Mouse (Mus musculus) central nervous system, embryonic 14 days (tissue): ENCODE results near the gene Tm4sf5. TPM values are rescaled to one million over a fixed set of nuclear protein-coding genes. Genes with fewer than 3 reads are reported as not detected.

ENCODE experiments used
- polyA plus RNA-seq: library from polyadenylated mRNA; depleted of rRNA; stranded (reverse); fragments of >200 nt; gene quantifications from 2 replicates; pipeline ENCODE4 v1.2.3, GENCODE M21; 2012; rRNA removed

Tm4sf5 gene
- 1.5 and 1.7 TPM in 2 replicates for polyA plus RNA-seq

DNA sequence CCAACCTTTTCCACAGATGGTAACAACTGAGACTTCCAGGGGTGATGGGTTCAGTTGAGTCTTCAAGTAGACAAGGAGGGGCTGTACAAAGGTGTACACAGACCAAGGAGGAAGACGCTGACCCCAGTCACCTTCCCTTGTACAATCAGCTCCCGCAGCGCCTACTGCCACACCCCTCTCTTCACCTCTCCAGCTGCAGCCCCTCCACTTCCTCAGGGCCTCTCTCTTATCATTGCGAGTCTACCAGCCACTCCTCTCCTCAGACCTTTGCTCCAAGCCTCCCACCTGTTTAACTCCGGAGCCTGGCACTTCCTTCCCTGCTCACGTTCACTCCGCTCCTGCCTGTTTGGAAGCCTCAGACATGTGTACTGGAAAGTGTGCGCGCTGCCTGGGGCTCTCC is at the start of gene Tm4sf5:
Gene Tm4sf5 (plus strand): TSS at position 275 of the 400 bp plus-strand sequence.

DNA sequence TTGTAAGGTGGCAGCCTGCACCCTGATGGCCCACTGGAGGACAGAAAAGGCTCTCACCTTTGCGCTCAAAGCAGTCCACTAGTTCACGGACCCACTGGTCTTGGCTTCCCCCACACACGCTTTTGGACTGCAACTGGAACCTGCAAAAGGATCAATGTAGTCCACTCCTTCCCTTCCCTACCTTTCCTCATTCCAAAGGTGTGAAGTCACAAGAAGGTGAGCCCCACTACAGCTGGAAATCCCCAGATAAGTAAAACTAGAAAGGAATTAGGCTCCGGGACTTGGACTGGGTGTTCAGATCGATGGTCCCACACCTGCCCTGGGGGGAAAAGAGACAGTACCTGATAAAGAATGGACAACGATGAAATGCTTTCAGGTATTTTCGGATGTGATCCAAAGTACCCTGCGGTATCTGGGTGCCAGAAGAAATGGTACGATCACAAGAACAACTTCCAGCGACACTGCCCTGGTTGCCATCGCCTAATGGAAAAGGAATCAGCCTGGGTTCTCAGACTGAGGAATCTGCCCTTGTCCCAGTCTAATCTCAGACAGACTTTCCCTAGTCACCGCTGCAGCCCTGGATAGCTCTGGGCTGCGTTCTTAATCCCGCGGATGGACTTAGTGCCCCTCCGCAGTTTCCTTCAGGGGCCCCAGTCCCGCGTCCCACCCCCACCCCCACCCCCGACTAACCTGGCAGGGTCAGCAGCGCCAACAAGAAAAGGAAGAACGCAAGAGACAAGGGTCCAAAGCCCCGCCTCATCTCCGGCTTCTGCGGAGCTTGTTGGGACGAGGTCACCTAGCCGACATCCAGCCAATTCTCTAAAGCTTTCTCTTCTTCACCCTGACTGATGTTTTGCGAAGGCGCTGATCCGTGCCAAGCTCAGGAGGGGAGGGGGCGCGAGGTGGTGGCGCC is 46.1 kb upstream of the Tm4sf5 start, which contains the start of gene Zmynd15:
Gene Zmynd15 (plus strand): TSS at position 746 of the 913 bp plus-strand sequence.

DNA sequence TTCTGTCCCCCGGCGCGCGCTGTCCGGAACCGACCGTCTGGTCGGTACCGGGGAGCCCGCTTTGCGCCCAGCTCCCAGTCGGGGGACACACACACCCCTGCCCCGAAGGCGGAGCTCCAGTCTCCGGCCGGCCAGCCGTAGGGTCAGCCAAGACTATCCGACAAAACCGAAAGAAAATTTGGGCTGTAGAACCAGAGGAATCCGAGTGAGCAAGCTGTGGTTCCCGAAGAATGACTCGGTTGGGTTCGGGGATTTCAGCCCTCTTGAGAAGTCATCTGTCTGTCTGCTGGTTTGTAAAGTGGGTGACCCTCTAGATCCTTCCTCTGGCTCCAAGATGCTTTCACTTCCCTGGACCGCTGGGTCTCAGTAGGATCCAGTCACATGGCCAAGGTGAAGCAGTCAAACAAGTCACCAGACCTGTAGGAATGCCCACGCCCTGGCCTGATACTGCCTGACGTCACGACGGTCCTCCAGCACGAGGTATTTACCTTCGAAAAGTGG is 45.4 kb upstream of the Tm4sf5 start, which contains the start of gene Cxcl16:
Gene Cxcl16 (minus strand): TSS at position 384 of the 501 bp plus-strand sequence.

DNA sequence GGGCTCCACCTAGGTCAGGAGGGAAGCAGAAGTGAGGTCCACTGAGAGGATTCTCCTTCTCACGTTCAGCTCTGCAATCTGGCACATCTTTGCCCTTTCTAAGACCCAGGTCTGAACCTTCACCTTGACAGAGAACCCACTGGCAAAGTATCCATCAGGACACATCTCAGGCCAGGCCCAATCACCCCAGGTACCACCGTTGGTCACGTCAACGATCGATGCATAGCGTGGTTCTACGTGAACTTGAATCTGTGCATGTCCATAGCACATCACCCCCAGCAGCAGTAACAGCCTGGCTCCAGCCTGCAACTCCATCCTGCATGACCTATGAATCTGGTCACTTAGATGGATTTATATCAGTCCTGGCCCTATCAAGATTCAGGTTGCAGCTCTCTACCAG is 9.2 kb downstream of the Tm4sf5 start, which contains the start of gene Vmo1:
Gene Vmo1 (minus strand): TSS at position 329 of the 400 bp plus-strand sequence.

DNA sequence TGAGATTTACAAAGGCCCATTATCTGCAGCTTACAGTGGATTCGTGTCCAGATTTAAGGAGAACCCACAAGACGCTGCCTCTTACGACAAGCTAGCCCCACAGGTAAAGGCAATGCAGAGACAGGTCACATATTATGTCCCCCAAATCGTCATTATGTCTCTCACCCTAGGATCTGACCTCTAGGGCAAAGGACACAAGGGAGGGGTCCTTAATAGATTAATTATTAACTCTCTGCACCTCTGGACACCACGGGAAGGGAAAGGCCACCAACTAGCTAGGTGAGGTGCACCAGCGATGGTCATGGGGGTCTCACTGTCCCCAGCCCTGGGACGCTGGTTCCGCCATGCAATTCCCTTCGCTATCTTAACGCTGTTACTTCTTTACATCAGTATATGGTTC is 13.9 kb downstream of the Tm4sf5 start, which contains the start of gene Gltpd2:
Gene Gltpd2 (plus strand): TSS at position 274 of the 400 bp plus-strand sequence.

DNA sequence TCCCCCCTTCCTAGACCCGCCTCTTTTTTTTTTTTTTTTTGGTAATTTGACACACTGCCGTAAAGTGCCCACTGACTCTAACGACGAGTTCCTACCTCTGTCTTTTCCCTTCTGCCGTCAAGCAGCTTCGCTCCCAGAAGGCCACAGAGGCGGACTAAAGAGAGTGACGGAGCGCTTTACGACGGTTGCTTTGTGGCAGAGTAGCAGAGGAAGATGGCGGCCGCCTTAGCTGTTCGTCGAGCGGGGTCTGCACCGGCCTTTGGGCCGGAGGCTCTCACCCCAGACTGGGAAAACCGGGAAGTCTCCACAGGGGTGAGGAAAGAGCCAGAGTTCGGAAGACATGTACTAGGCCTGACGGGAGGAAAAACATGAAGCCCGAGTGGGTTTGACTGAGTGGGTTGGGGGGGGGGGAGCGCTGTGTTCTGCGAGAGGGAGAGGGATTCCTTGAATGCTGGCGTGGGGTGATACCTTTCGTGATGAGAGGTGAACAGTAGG is 20.2 kb downstream of the Tm4sf5 start, which contains the start of gene Psmb6:
Gene Psmb6 (plus strand): TSS at position 184 of the 495 bp plus-strand sequence.

DNA sequence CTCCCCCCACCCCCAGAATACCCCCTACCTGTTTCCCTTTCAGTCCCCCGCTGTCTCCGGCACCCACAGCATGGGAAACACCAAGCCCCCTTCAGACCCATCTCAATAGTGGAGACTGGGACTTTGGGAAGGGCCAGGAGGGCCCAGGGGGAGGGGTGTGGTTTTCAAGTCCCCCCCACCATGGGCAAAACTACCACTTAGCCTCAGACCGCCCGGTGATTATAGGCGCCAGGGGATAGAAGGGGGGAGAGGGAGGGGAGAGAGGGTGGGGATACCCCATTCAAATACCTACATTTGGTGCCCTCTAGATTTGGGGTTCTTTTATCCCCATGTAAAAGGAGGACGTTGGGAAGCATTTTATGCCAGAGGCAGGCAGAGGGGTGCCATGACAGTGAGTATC is 27.8 kb downstream of the Tm4sf5 start, which contains the start of gene Gm40193:
Gene Gm40193 (minus strand): TSS at position 101 of the 400 bp plus-strand sequence.

DNA sequence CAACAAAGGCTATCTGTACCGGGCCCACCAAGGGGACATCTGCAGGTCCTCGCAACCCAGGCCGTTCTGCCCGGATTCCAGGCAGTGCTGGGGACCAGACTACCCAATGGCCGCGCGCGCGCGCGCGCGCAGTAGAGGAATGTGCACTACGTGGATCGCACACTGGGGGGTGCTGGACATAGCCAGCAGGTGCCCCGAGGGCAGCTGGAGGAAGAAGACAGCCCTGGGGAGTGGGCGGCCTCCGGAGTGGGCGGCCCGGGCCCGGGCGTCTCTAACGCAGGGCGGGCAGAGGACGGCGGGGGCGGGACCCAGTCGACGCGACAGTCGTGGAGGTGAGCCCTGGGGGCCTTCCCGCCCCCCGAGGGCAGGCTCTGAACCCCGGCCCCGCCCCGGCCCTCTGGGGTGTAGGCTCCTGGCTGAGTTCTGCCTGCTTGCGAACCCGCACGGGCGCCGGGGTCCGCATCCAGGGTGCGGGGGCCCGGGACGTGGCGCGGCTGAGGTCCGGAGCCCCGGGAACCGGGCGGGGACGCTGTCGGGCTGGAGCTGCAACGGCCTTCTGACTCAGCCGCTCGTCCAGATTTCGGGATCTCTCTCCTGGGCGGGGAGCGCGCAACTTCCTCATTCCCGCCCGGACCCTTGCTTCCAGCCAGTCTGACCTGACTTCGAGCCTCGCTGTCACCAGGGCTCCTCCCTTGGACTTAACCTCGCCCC is 35.0 kb downstream of the Tm4sf5 start, which contains the start of gene Pld2:
Gene Pld2 (plus strand): TSS at position 188 of the 711 bp plus-strand sequence.

Other genes with a start within 250 kb of the Tm4sf5 start
- 0.93 and 1.4 TPM in 2 replicates for gene Alox12, start 249.9 kb upstream of the Tm4sf5 start, polyA plus RNA-seq
- gene Alox12e, start 182.6 kb upstream of the Tm4sf5 start, polyA plus RNA-seq: 0.13 TPM in 1 of 2 replicates, not detected in the other
- 0.07 and 0.18 TPM in 2 replicates for gene Alox15, start 153.2 kb upstream of the Tm4sf5 start, polyA plus RNA-seq
- gene Pelp1, start 95.2 kb upstream of the Tm4sf5 start, polyA plus RNA-seq: 32.2 and 32.3 TPM in 2 replicates
- gene Arrb2, start 72.6 kb upstream of the Tm4sf5 start, polyA plus RNA-seq: 81.0 and 83.3 TPM in 2 replicates
- 40.6 and 42.1 TPM in 2 replicates for gene Med11, start 53.3 kb upstream of the Tm4sf5 start, polyA plus RNA-seq
- 1.5 TPM in 2 replicates for gene Zmynd15, start 45.8 kb upstream of the Tm4sf5 start, polyA plus RNA-seq
- 3.5 and 5.7 TPM in 2 replicates for gene Cxcl16, start 45.3 kb upstream of the Tm4sf5 start, polyA plus RNA-seq
- 0.15 and 0.31 TPM in 2 replicates for gene Vmo1, start 9.4 kb downstream of the Tm4sf5 start, polyA plus RNA-seq
- gene Gltpd2, start 14.0 kb downstream of the Tm4sf5 start, polyA plus RNA-seq: 0.09 TPM in 1 of 2 replicates, not detected in the other
- 513 and 515 TPM in 2 replicates for gene Psmb6, start 20.1 kb downstream of the Tm4sf5 start, polyA plus RNA-seq
- gene Gm40193, start 27.7 kb downstream of the Tm4sf5 start, polyA plus RNA-seq: not detected in 2 replicates
- 16.6 and 22.4 TPM in 2 replicates for gene Pld2, start 34.8 kb downstream of the Tm4sf5 start, polyA plus RNA-seq
- 89.5 and 96.5 TPM in 2 replicates for gene Mink1, start 57.6 kb downstream of the Tm4sf5 start, polyA plus RNA-seq
- gene 4930544D05Rik, start 110.6 kb downstream of the Tm4sf5 start, polyA plus RNA-seq: not detected in 2 replicates
- 0.14 and 0.19 TPM in 2 replicates for gene Chrne, start 114.0 kb downstream of the Tm4sf5 start, polyA plus RNA-seq
- 0.18 and 0.19 TPM in 2 replicates for gene Gp1ba, start 133.9 kb downstream of the Tm4sf5 start, polyA plus RNA-seq
- gene Rnf167, start 142.0 kb downstream of the Tm4sf5 start, polyA plus RNA-seq: 103 and 104 TPM in 2 replicates
- gene Slc25a11, start 142.2 kb downstream of the Tm4sf5 start, polyA plus RNA-seq: 125 and 126 TPM in 2 replicates
- gene Pfn1, start 149.4 kb downstream of the Tm4sf5 start, polyA plus RNA-seq: 401 and 499 TPM in 2 replicates
- gene Eno3, start 152.0 kb downstream of the Tm4sf5 start, polyA plus RNA-seq: 31.2 and 39.5 TPM in 2 replicates
- gene Spag7, start 164.2 kb downstream of the Tm4sf5 start, polyA plus RNA-seq: 75.6 and 96.1 TPM in 2 replicates
- 19.0 and 22.5 TPM in 2 replicates for gene Camta2, start 182.9 kb downstream of the Tm4sf5 start, polyA plus RNA-seq
- gene Inca1, start 194.9 kb downstream of the Tm4sf5 start, polyA plus RNA-seq: 0.65 and 0.72 TPM in 2 replicates
- gene Kif1c, start 195.3 kb downstream of the Tm4sf5 start, polyA plus RNA-seq: 19.6 and 25.0 TPM in 2 replicates